Mouse (Mus musculus): Measurements from ENCODE around the gene Chpf2.

DNA sequence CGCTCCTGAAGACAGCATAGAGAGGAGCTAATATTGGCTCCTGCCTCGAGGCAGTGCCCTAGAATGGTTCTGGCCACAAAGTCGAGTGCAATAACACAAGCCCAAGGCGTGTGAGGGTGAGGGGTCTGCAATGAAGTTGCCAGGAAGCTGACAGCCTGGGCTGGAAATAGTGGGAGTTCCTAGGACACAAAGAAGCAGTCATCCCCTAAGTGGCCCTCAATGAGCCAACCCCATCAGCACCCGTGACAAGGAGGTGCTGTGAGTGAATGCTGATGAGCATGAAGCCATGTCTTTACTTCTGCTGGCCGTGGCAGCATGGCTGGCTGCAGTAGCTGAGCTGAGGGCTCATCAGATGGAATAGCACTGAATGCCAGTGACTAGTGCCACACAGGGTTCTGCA, 28.6 kb downstream of the Chpf2 start:
- no peak for TF ChIP-seq CTCF (IDR thresholded peaks at IDR 0.05; ENCODE audit: control insufficient read depth, insufficient read depth, low read length)
- no peak for TF ChIP-seq POLR2A (IDR thresholded peaks at IDR 0.05; ENCODE audit: borderline replicate concordance, control insufficient read depth, low read depth, low read length)

Measured in bone marrow, adult 2 months (tissue).